Mouse (Mus musculus) G1E (cell line): ENCODE data around the gene 4931428F04Rik.

ENCODE experiments used
- CTCF ChIP-seq: IDR thresholded peaks from 2 replicates; pipeline ENCODE4 v1.5.1; 2012; ENCODE audit warnings: low read depth, low read length, inconsistent platforms, mixed read lengths
- GATA1 ChIP-seq: IDR thresholded peaks from 2 replicates; pipeline ENCODE4 v1.6.1; 2012; ENCODE audit warnings: borderline replicate concordance, low read length, inconsistent platforms, mixed read lengths
- GATA2 ChIP-seq: IDR thresholded peaks from 2 replicates; pipeline ENCODE4 v1.6.1; 2012; ENCODE audit warnings: low read depth, low read length, inconsistent platforms, borderline replicate concordance
- TAL1 ChIP-seq: conservative IDR thresholded peaks from 2 replicates; pipeline ENCODE4 v1.6.1; 2012; ENCODE audit warnings: low read depth, low read length, inconsistent platforms, mixed read lengths

DNA sequence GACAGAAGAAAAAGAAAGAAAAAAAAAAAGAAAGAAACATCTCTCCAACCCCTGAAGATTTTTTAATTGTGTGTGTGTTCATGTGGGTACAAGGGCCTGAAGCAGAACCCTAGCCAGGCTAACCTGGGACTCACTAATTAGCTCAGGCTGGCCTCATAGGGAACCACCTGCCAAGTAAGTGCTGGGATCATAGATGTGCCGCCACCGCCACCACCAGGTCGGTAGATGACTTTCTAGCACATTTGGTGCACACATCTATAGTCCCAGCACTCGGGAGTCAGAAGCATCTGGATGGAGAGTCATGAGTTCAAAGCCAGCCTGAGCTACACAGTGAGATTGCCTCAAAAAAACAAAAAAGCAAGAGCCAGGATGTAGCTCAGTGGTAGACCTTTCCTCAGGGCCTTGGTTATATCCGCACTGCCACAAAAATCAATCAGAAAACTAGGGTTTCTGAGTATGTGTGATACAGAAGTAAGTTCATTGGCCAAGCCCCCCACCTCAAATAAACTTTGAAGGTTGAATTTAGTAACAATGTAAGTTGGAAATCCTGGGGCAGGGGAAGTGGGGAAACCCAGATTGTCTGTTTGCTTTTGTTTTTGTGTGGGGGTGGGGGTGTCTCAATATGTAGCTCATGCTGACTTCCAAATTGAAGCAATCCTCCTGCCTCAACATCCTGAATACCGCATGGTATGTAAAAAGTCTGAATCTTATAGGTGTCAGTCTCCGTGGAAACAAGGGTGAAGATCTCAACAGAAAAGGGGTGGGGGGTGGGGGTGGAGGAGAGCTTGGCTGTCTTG lies 32.1 kb downstream of the 4931428F04Rik start:
- TF ChIP-seq CTCF (no peak), GATA1 (no peak), TAL1 (no peak), GATA2 (no peak)
